Mouse (Mus musculus) intestine, postnatal 0 days (tissue): ENCODE measurements around the gene Tom1l2. TPM values are rescaled to one million over a fixed set of nuclear protein-coding genes. Genes with fewer than 3 reads are reported as not detected.
A peak's percentile ranks its signal among the peaks of the same experiment; 100 is the strongest.

Experiments
- ATAC-seq: fragments of 200-750 bp; cut with Nextera tagmentation; 2 replicates; pipeline ENCODE4 v1.8.0; 2017; ENCODE audit warnings: mild to moderate bottlenecking, moderate TSS enrichment, moderate library complexity
- H3K27ac ChIP-seq: fragments of 300-500 bp; sonication (generic); 2 replicates; pipeline ENCODE4 v1.5.1; 2014; ENCODE audit warnings: mild to moderate bottlenecking, low read depth, low read length, moderate library complexity
- H3K27me3 ChIP-seq: fragments of 300-500 bp; sonication (generic); replicated peaks from 2 replicates; pipeline ENCODE4 v1.6.1; 2014; ENCODE audit warnings: low read length, mixed read lengths; ENCODE audit not compliant: control insufficient read depth, insufficient read depth
- H3K36me3 ChIP-seq: fragments of 300-500 bp; sonication (generic); 2 replicates; pipeline ENCODE4 v1.6.1; 2014; ENCODE audit warnings: mild to moderate bottlenecking, moderate library complexity; ENCODE audit not compliant: control insufficient read depth, insufficient read depth
- H3K4me1 ChIP-seq: fragments of 300-500 bp; sonication (generic); replicated peaks from 2 replicates; pipeline ENCODE4 v1.6.1; 2014; ENCODE audit warnings: antibody characterized with exemption, low read length, mixed read lengths; ENCODE audit not compliant: control insufficient read depth, insufficient read depth
- H3K4me2 ChIP-seq: fragments of 300-500 bp; sonication (generic); replicated peaks from 2 replicates; pipeline ENCODE4 v1.6.1; 2014; ENCODE audit warnings: low read depth, mild to moderate bottlenecking, moderate library complexity
- H3K4me3 ChIP-seq: fragments of 300-500 bp; sonication (generic); 2 replicates; pipeline ENCODE4 v1.5.1; 2014; ENCODE audit warnings: low read depth, low read length
- H3K9ac ChIP-seq: fragments of 300-500 bp; sonication (generic); 2 replicates; pipeline ENCODE4 v1.6.1; 2014; ENCODE audit warnings: mild to moderate bottlenecking, low read depth, low read length
- H3K9me3 ChIP-seq: fragments of 300-500 bp; sonication (generic); 2 replicates; pipeline ENCODE4 v1.6.1; 2016; ENCODE audit warnings: mixed run types; ENCODE audit not compliant: control insufficient read depth
- CTCF ChIP-seq: sonication (generic); IDR thresholded peaks from 2 replicates; pipeline ENCODE4 v1.5.1; 2016; ENCODE audit warnings: low read depth, mild to moderate bottlenecking, control low read depth, antibody characterized with exemption, moderate library complexity
- WGBS: fragments of 180-500 bp; shearing (Covaris S2); extraction: QIAGEN DNeasy Blood & Tissue Kit; methylation state at CpG from one replicate; pipeline ENCODE4 v1.1.7; 2014; 5-methylcytosine and 5-hydroxymethylcytosine counted together
- polyA plus RNA-seq: library from polyadenylated mRNA; unstranded; fragments of >200 nt; fragmentation: Nextera tagmentation; extraction: Ambion mirVana; gene quantifications from 2 replicates; pipeline ENCODE4 v1.2.1, GENCODE M21; 2015

Tom1l2 gene
- polyA plus RNA-seq, 1 experiment from 2014 or later = 29.6 TPM

GRCm38 (mm10) chr11:60384762-60385421 lies 32.2 kb upstream of the Tom1l2 start:
- Histone ChIP-seq H3K9ac (no peak overlapping the region), H3K27me3 (no peaks in the 10 kb centered on the region), H3K9me3 (no peaks in the 10 kb centered on the region), H3K27ac (no peak overlapping the region), H3K4me2 (no peak overlapping the region), H3K36me3 (no peaks in the 10 kb centered on the region), H3K4me3 (no peak overlapping the region), H3K4me1 (peaks cover 8% of the 10 kb centered on the region)
- no peak for ATAC-seq
- TF ChIP-seq CTCF = no peak
- WGBS = 37% methylated on average over 16 of the region's 16 CpGs

DNA sequence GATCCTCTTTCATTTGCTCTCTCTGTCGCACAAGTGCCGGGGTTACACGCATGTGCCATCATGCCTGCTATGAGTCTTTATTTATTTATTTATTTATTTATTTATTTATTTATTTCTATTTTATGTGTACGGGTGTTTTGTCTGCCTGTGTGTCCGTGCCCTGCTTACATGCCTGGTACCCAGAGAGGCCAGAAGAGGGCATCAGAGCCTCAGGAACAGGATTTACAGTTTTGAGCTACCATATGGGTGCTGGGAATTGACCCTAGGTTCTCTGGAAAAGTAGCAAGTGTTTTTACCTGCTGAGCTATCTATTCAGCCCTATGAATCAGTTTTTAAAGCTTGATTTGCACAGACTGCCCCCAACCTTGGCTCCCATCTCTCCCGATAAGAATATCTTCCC lies 30.8 kb upstream of the Tom1l2 start:
- peaks cover 4% of the 10 kb centered on the region for H3K4me1 ChIP-seq
- no peak overlapping the region for H3K4me2 ChIP-seq
- no peaks in the 10 kb centered on the region for H3K36me3 ChIP-seq
- no peak overlapping the region for H3K4me3 ChIP-seq
- 0 out of 2 replicates have a peak, but pooled peaks have one; percentile 23 for TF ChIP-seq CTCF
- no peak overlapping the region for H3K9ac ChIP-seq
- no peaks in the 10 kb centered on the region for H3K9me3 ChIP-seq
- ATAC-seq = no peak
- H3K27me3 ChIP-seq = no peaks in the 10 kb centered on the region
- 91% methylated on average over 6 of the region's 6 CpGs for WGBS
- H3K27ac ChIP-seq = no peak overlapping the region

GRCm38 (mm10) chr11:60374481-60374880 lies 21.8 kb upstream of the Tom1l2 start:
- Histone ChIP-seq H3K4me3 (no peak overlapping the region), H3K27ac (no peak overlapping the region), H3K4me1 (no peaks in the 10 kb centered on the region), H3K4me2 (no peak overlapping the region), H3K27me3 (no peaks in the 10 kb centered on the region), H3K36me3 (no peaks in the 10 kb centered on the region), H3K9ac (no peak overlapping the region), H3K9me3 (no peaks in the 10 kb centered on the region)
- ATAC-seq = no peak
- no peak for TF ChIP-seq CTCF
- 85% methylated on average over 6 of the region's 6 CpGs for WGBS

DNA sequence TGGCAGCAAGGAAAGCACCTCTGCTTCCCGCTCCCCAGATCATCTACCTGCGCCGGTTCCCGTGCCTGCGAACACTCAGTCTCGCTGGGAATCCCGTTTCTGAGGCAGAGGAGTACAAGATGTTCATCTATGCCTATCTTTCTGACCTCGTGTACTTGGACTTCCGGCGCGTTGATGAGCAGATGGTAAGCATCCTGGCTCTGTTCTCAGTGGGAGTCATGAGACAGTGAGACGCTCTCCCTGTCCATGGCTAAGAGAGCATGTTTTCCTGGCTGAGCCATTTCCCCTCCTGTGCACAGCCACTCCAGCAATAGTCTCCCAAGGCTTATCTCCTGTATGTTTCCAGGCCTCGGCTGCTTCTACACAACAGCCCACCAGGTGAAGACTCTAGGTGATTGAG lies 17.7 kb upstream of the Tom1l2 start:
- ATAC-seq = no peak
- no peak overlapping the region for H3K27ac ChIP-seq

GRCm38 (mm10) chr11:60369448-60369847 lies 16.7 kb upstream of the Tom1l2 start:
- Histone ChIP-seq H3K27me3 (no peaks in the 10 kb centered on the region), H3K4me1 (no peaks in the 10 kb centered on the region), H3K9me3 (no peaks in the 10 kb centered on the region), H3K9ac (no peak overlapping the region), H3K4me3 (no peak overlapping the region), H3K4me2 (no peak overlapping the region), H3K27ac (no peak overlapping the region), H3K36me3 (no peaks in the 10 kb centered on the region)
- 65% methylated on average over 4 of the region's 4 CpGs for WGBS
- TF ChIP-seq CTCF = no peak
- ATAC-seq = no peak

More for the DNA sequence above, 17.7 kb upstream of the Tom1l2 start:
- Histone ChIP-seq H3K4me3 (no peak overlapping the region), H3K27me3 (no peaks in the 10 kb centered on the region), H3K4me1 (no peaks in the 10 kb centered on the region), H3K9ac (no peak overlapping the region), H3K4me2 (no peak overlapping the region), H3K9me3 (no peaks in the 10 kb centered on the region), H3K36me3 (no peaks in the 10 kb centered on the region)
- WGBS = 77% methylated on average over 13 of the region's 13 CpGs
- TF ChIP-seq CTCF = no peak

DNA sequence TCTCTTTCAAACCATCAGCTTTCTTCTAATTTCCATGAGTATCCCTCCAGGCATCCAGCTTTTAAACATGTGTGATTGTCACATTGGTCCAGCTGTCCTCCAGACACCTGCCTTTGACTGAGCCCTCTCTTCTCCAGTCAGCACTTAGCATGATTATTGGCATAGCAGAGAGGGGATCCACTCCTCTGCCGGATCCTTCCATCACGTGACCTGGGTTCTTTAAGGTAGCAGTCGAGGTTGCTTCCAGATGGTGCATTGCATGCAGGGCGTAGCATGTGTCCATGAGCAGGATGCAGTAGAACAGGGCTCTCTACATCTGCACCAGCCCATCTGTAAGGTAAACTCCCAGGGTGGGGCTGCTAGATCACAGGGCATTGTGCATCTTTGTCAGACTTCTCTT lies 16.2 kb upstream of the Tom1l2 start:
- no peak for ATAC-seq
- TF ChIP-seq CTCF = no peak
- Histone ChIP-seq H3K4me2 (no peak overlapping the region), H3K27ac (no peak overlapping the region), H3K4me3 (no peak overlapping the region), H3K36me3 (no peaks in the 10 kb centered on the region), H3K27me3 (no peaks in the 10 kb centered on the region), H3K9ac (no peak overlapping the region), H3K4me1 (no peaks in the 10 kb centered on the region), H3K9me3 (no peaks in the 10 kb centered on the region)
- WGBS = 68% methylated on average over 4 of the region's 4 CpGs
